Mouse (Mus musculus): ENCODE measurements around the gene Gm37240.

DNA sequence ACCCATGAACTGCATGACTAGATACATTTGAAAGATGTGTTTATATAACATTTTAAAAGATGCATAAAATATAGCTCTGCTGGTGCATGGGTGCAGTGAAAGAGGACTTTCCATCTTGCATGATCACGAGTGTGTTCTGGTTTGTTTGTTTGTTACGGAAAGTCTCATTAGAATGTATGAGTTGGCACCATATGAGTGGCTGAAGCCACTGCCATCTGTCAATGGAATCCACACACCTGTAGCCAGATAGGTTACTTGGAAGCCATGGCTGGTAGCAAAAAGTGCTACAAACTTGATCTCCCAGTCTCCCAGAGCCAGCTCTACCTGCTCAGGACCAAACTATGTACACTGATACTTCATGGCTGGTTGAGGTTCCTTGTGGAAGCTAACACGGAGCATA is 231.8 kb downstream of the Gm37240 start:
- TF ChIP-seq CTCF (IDR thresholded peaks at IDR 0.05; ENCODE audit: insufficient read depth, low read depth, low read length) (no peak), POLR2A (IDR thresholded peaks at IDR 0.05; ENCODE audit: insufficient read depth, low read depth, low read length) (no peak)

All from olfactory bulb, adult 2 months (tissue).